Comparison of ENCODE assay signal across 25 mouse cellular contexts in the genomic region with DNA sequence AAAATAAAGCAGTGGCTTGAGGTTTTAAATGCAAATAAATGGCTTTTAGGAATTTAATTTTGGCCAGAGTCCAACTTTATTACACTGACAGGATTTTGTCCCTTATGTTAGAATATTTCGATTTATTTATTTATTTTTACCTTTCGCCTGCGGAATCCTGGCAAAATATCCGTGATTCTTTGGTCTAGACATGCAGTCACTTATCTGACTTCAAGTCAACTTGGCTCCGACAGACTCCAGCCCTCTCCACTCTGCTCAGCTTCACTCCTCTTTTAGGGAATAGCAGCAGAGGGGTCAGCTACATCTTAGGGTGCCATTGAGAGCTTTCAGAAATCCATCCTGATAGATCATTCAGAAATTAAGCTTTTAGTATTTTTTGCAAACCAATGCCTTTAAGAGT. TPM values are rescaled to one million over a fixed set of nuclear protein-coding genes. Genes with fewer than 3 reads are reported as not detected.
DNase-seq lines count a peak whose midpoint lies in the region; ATAC-seq and TF ChIP-seq lines count a peak whose summit lies in the region.
"Had no signal": no experiment of that assay in that cellular context is flagged by ENCODE, and none has a peak within 500 bp of the region (broad histone marks: within the 10 kb centered on the region; RNA-seq: fewer than 3 reads in every experiment).

No protein-coding gene starts in this region.

- no peak for ATAC-seq in cerebellum, adult (ENCODE audit: insufficient number of reproducible peaks, low FRiP score, low TSS enrichment)
- ATAC-seq in forebrain, embryonic 15.5 days (replicated peaks) = no peak
- no peak for ATAC-seq in lung, embryonic 14.5 days (ENCODE audit: insufficient read depth)
- ATAC-seq: activated CD4-positive, CD25-positive, alpha-beta regulatory T cell, adult 4 months; inflammation-experienced regulatory T-cells, adult 6 months; midbrain, embryonic 15.5 days had no signal

- H3K4me1 ChIP-seq in cerebellum, adult 2 months (ENCODE audit: control insufficient read depth, insufficient read depth, low read length) = peaks cover 24% of the 10 kb centered on the region
- peaks cover 35% of the 10 kb centered on the region for H3K4me1 ChIP-seq in forebrain, embryonic 15.5 days
- H3K4me1 ChIP-seq in forebrain, embryonic 10.5 days = peaks cover 77% of the 10 kb centered on the region
- H3K4me1 ChIP-seq in lung, embryonic 14.5 days (ENCODE audit: insufficient read depth) = no peaks in the 10 kb centered on the region
- H3K4me1 ChIP-seq: heart, embryonic 12.5 days; liver, embryonic 15.5 days had no signal

- H3K9ac ChIP-seq in forebrain, embryonic 15.5 days (replicated peaks) = peak overlapping the region; percentile 30
- no peak overlapping the region for H3K9ac ChIP-seq in lung, embryonic 14.5 days
- H3K9ac ChIP-seq: embryonic facial prominence, embryonic 12.5 days; heart, embryonic 12.5 days; liver, embryonic 15.5 days; midbrain, embryonic 15.5 days; neural tube, embryonic 12.5 days had no signal

- no peak for TF ChIP-seq CTCF in cerebellum, adult 2 months (IDR thresholded peaks at IDR 0.05; ENCODE audit: borderline replicate concordance, insufficient read depth, low read depth, low read length)
- TF ChIP-seq CTCF in lung, embryonic 14.5 days (IDR thresholded peaks at IDR 0.05; ENCODE audit: low read depth) = no peak

- 10% methylated on average over 5 of the region's 5 CpGs for WGBS in cerebellum, adult 2 months
- 47% methylated on average over 5 of the region's 5 CpGs for WGBS in forebrain, embryonic 15.5 days
- WGBS in forebrain, embryonic 10.5 days = 76% methylated on average over 5 of the region's 5 CpGs
- 31% methylated on average over 5 of the region's 5 CpGs for WGBS in lung, embryonic 14.5 days

- DNase-seq in cerebellum, adult 2 months = peak; percentile 61 to 76
- no peak for DNase-seq in forebrain, embryonic 10.5 days (ENCODE audit: extremely low spot score, low spot score)
- peak; percentile 19 for DNase-seq in lung, embryonic 14.5 days
- DNase-seq in lung, postnatal 36 days = no peak
- DNase-seq in urinary bladder, postnatal 36 days (ENCODE audit: low spot score in 2 of 2) = no peak
- DNase-seq: adrenal gland, adult 8-10 months; heart, postnatal 10 days; kidney, adult 18-20 months; kidney, postnatal 4 days; layer of hippocampus, adult 9-11 months; liver; right cerebral cortex, postnatal 25 days; spleen, adult 18-20 months had no signal

- peak overlapping the region; percentile 87 for H3K27ac ChIP-seq in cerebellum, adult 2 months (ENCODE audit: insufficient read depth, low read length)
- H3K27ac ChIP-seq in forebrain, embryonic 15.5 days (replicated peaks) = peak overlapping the region; percentile 79
- H3K27ac ChIP-seq in forebrain, embryonic 10.5 days = no peak overlapping the region
- H3K27ac ChIP-seq in lung, embryonic 14.5 days (ENCODE audit: low read depth) = no peak overlapping the region
- H3K27ac ChIP-seq: embryonic facial prominence, embryonic 12.5 days; hindbrain, embryonic 10.5 days; limb, embryonic 10.5 days; liver, embryonic 15.5 days; macrophage; midbrain, embryonic 15.5 days; neural tube, embryonic 12.5 days had no signal

- peak overlapping the region; percentile 17 for H3K4me2 ChIP-seq in forebrain, embryonic 15.5 days (replicated peaks)
- H3K4me2 ChIP-seq in lung, embryonic 14.5 days = no peak overlapping the region
- H3K4me2 ChIP-seq: embryonic facial prominence, embryonic 12.5 days; heart, embryonic 12.5 days; liver, embryonic 15.5 days; midbrain, embryonic 15.5 days had no signal

- TF ChIP-seq POLR2A in cerebellum, adult 2 months (IDR thresholded peaks at IDR 0.05; ENCODE audit: borderline replicate concordance, insufficient read depth, low read length) = no peak

- no peaks in the 10 kb centered on the region for H3K9me3 ChIP-seq in forebrain, embryonic 15.5 days
- H3K9me3 ChIP-seq in forebrain, embryonic 10.5 days = no peaks in the 10 kb centered on the region
- H3K9me3 ChIP-seq in lung, embryonic 14.5 days (ENCODE audit: low read depth, low read length) = no peaks in the 10 kb centered on the region
- H3K9me3 ChIP-seq: embryonic facial prominence, embryonic 12.5 days; heart, embryonic 12.5 days; hindbrain, embryonic 10.5 days; limb, embryonic 10.5 days; liver, embryonic 15.5 days; midbrain, embryonic 15.5 days; neural tube, embryonic 12.5 days had no signal

- peaks cover 10% of the 10 kb centered on the region for H3K36me3 ChIP-seq in forebrain, embryonic 15.5 days
- peaks cover 18% of the 10 kb centered on the region for H3K36me3 ChIP-seq in forebrain, embryonic 10.5 days (replicated peaks)
- peaks cover 10% of the 10 kb centered on the region for H3K36me3 ChIP-seq in lung, embryonic 14.5 days (ENCODE audit: insufficient read depth)
- H3K36me3 ChIP-seq: midbrain, embryonic 15.5 days had no signal

- H3K27me3 ChIP-seq in cerebellum, adult 2 months (ENCODE audit: control insufficient read depth, insufficient read depth, low read length) = no peaks in the 10 kb centered on the region
- H3K27me3 ChIP-seq in forebrain, embryonic 15.5 days = no peaks in the 10 kb centered on the region
- H3K27me3 ChIP-seq in forebrain, embryonic 10.5 days (ENCODE audit: poor library complexity, severe bottlenecking) = peaks cover 8% of the 10 kb centered on the region; the same call in 1 of the 2 replicates
- H3K27me3 ChIP-seq in lung, embryonic 14.5 days (ENCODE audit: insufficient read depth, low read length) = no peaks in the 10 kb centered on the region
- H3K27me3 ChIP-seq: embryonic facial prominence, embryonic 12.5 days; heart, embryonic 12.5 days; liver, embryonic 15.5 days; midbrain, embryonic 15.5 days; neural tube, embryonic 12.5 days had no signal

- peak overlapping the region; percentile 52 for H3K4me3 ChIP-seq in cerebellum, adult 2 months (replicated peaks; ENCODE audit: insufficient read depth, low read depth, low read length)
- H3K4me3 ChIP-seq in forebrain, embryonic 15.5 days = no peak overlapping the region
- H3K4me3 ChIP-seq in forebrain, embryonic 10.5 days = no peak overlapping the region
- no peak overlapping the region for H3K4me3 ChIP-seq in lung, embryonic 14.5 days (ENCODE audit: low read depth, low read length)
- H3K4me3 ChIP-seq: embryonic facial prominence, embryonic 12.5 days; heart, embryonic 12.5 days; hindbrain, embryonic 10.5 days; limb, embryonic 10.5 days; liver, embryonic 15.5 days; midbrain, embryonic 15.5 days; neural tube, embryonic 12.5 days had no signal

RNA-seq across cellular contexts. Expression of gene Zbtb18, which starts 10.8 kb away (rescaled TPM):
- 193 and 234 TPM in 2 replicates for polyA plus RNA-seq in cerebellum, adult 2 months (2012; rRNA removed)
- polyA plus RNA-seq in forebrain, embryonic 15.5 days (2015; fragmentation: Nextera tagmentation; extraction: Ambion mirVana) = 136 and 150 TPM in 2 replicates
- polyA plus RNA-seq in forebrain, embryonic 10.5 days (2016; fragmentation: Nextera tagmentation; extraction: Ambion mirVana) = 2.1 and 3.0 TPM in 2 replicates
- 2.1 and 3.0 TPM in 2 replicates for polyA plus RNA-seq in lung, embryonic 14.5 days (2014; fragmentation: Nextera tagmentation; extraction: Ambion mirVana)

Comparison
In these comparisons a context has a peak if more than half of its experiments do, and no peak if none do; other contexts are left out.
1. DNase-seq: peak in cerebellum, adult 2 months (2 of 2) and lung, embryonic 14.5 days (single experiment); none in forebrain, embryonic 10.5 days (single experiment), lung, postnatal 36 days (single experiment) and urinary bladder, postnatal 36 days (0 of 2).
2. H3K27ac ChIP-seq: peak in cerebellum, adult 2 months (single experiment) and forebrain, embryonic 15.5 days (single experiment); none in forebrain, embryonic 10.5 days (single experiment) and lung, embryonic 14.5 days (single experiment).
3. RNA of gene Zbtb18, which starts 10.8 kb away (polyA plus RNA-seq): 193 to 234 TPM in cerebellum, adult 2 months and 136 to 150 TPM in forebrain, embryonic 15.5 days; 2.1 to 3.0 TPM in forebrain, embryonic 10.5 days and 2.1 to 3.0 TPM in lung, embryonic 14.5 days; every median in the first group is over 10 times any median in the second.